In the genomic region with DNA sequence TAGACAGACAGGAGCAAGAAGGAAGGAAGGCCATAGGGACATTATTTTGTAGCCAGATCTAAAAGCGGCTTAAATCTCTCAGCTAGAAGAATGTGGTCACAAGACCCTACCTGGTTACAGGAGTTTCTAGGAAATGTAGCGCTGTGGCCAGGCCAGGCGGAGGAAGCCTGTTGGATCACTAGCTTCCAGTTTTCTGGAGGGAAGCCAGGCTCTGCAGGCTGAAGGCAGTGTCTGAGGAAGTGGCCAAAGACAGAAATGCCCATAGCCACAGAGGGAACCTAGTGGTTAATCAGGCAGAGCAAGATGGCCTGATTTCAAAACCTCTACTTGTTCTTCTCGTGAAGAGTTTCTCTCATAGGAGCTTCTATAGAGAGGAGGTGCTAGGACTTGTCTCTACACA, we compare ENCODE assay signal across 13 mouse cellular contexts.
DNase-seq lines count a peak whose midpoint lies in the region; ATAC-seq and TF ChIP-seq lines count a peak whose summit lies in the region.
"Had no signal": no experiment of that assay in that cellular context is flagged by ENCODE, and none has a peak within 500 bp of the region (broad histone marks: within the 10 kb centered on the region; RNA-seq: fewer than 3 reads in every experiment).

No protein-coding gene starts in this region.

- no peaks in the 10 kb centered on the region for H3K36me3 ChIP-seq in kidney, adult 2 months (ENCODE audit: control insufficient read depth, insufficient read depth, low read length)
- no peaks in the 10 kb centered on the region for H3K36me3 ChIP-seq in kidney, embryonic 15.5 days
- H3K36me3 ChIP-seq: embryonic facial prominence, embryonic 13.5 days had no signal

- no peak overlapping the region for H3K27ac ChIP-seq in kidney, adult 2 months (ENCODE audit: insufficient read depth, low read depth, low read length)
- H3K27ac ChIP-seq in kidney, embryonic 15.5 days: no peak overlapping the region
- H3K27ac ChIP-seq: embryonic facial prominence, embryonic 13.5 days had no signal

- DNase-seq in kidney, adult 2 months: peak; percentile 31
- DNase-seq in Muller cell, postnatal 12 days (ENCODE audit: inconsistent ontology term): peak; percentile 36
- DNase-seq in cerebellum, adult 18-20 months: peak; percentile 48 to 49
- peak; percentile 49 for DNase-seq in kidney, postnatal 10 days
- DNase-seq in spleen, postnatal 14 days (ENCODE audit: low spot score in 2 of 2): no peak
- no peak for DNase-seq in urinary bladder, postnatal 25 days (ENCODE audit: low spot score)
- DNase-seq: adrenal gland, adult 8-10 months; heart, adult 18-20 months; retina, postnatal 1 day had no signal

- no peak overlapping the region for H3K4me2 ChIP-seq in kidney, embryonic 15.5 days
- H3K4me2 ChIP-seq: embryonic facial prominence, embryonic 13.5 days had no signal

- no peak overlapping the region for H3K9ac ChIP-seq in kidney, embryonic 15.5 days
- H3K9ac ChIP-seq: embryonic facial prominence, embryonic 13.5 days had no signal

- TF ChIP-seq CTCF in kidney, adult 2 months (conservative IDR thresholded peaks at IDR 0.05; ENCODE audit: insufficient read depth, insufficient read length, low read depth, low read length): no peak

- H3K4me3 ChIP-seq in kidney, adult 2 months (ENCODE audit: insufficient read depth, low read depth, low read length): no peak overlapping the region
- no peak overlapping the region for H3K4me3 ChIP-seq in kidney, embryonic 15.5 days (replicated peaks)
- H3K4me3 ChIP-seq: embryonic facial prominence, embryonic 13.5 days had no signal

- H3K4me1 ChIP-seq in kidney, adult 2 months (ENCODE audit: control insufficient read depth, insufficient read depth, low read length): no peaks in the 10 kb centered on the region
- H3K4me1 ChIP-seq in kidney, embryonic 15.5 days: peaks cover 27% of the 10 kb centered on the region

- H3K9me3 ChIP-seq in kidney, embryonic 15.5 days (replicated peaks): no peaks in the 10 kb centered on the region
- H3K9me3 ChIP-seq: embryonic facial prominence, embryonic 13.5 days had no signal

- H3K27me3 ChIP-seq in kidney, adult 2 months (replicated peaks; ENCODE audit: control insufficient read depth, insufficient read depth, low read length): no peaks in the 10 kb centered on the region
- no peaks in the 10 kb centered on the region for H3K27me3 ChIP-seq in kidney, embryonic 15.5 days
- H3K27me3 ChIP-seq: embryonic facial prominence, embryonic 13.5 days; Patski had no signal

- ATAC-seq in kidney, embryonic 15.5 days (replicated peaks; ENCODE audit: low FRiP score): no peak
- no peak for ATAC-seq in erythroblast, adult 5-6 weeks (replicated peaks; ENCODE audit: low FRiP score, poor library complexity, severe bottlenecking)
- ATAC-seq: Patski had no signal

- 60% methylated on average over 4 of the region's 4 CpGs for WGBS in kidney, adult 2 months
- 82% methylated on average over 4 of the region's 4 CpGs for WGBS in kidney, embryonic 15.5 days

- TF ChIP-seq POLR2A in kidney, adult 2 months (IDR thresholded peaks at IDR 0.05; ENCODE audit: low read depth, low read length): no peak

Comparison
In these comparisons a context has a peak if more than half of its experiments do, and no peak if none do; other contexts are left out.
1. DNase-seq: peak in kidney, adult 2 months (single experiment), Muller cell, postnatal 12 days (single experiment), cerebellum, adult 18-20 months (2 of 2) and kidney, postnatal 10 days (single experiment); none in spleen, postnatal 14 days (0 of 2) and urinary bladder, postnatal 25 days (single experiment).